Mouse (Mus musculus): ENCODE data around the gene Srcin1. TPM values are rescaled to one million over a fixed set of nuclear protein-coding genes. Genes with fewer than 3 reads are reported as not detected.

Srcin1 gene
- polyA plus RNA-seq, 1 experiment from 2014 or later: 3.2 TPM

DNA sequence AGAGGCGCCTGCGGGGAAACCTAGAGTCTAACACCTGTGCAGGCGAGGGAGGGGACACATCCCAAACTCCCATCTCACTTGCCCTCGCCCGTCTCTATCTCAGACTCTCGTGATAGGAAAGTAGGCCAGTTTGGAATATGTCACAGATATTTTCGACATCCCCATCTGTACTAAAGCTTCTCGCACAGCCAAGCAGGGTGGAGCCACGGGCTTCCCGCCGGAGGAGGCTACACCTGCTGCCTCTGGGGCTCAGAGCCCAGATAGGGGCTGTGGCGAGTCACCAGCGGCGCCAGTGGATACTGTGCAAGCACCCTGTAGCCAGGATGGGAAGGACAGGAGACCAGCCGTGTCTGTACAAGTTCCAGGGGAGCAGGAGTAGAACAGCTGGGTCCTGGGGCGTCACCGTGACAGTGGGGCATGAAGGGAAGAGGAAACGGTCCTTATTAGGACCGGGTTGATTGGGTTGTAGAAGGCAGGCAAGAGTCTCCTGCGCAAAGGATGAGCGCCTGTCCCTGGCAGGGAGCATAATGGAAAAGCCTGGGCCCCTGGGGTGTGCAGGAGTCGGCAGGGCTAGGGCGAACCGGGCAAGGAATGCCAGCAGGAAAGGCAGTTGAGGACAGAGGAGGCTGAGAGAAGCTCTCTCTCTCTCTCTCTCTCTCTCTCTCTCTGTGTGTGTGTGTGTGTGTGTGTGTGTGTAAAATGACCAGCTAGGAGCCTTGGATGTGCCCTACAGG is 14.4 kb upstream of the Srcin1 start:
- ATAC-seq (replicated peaks; ENCODE audit: low FRiP score) (no peak), DNase-seq (ENCODE audit: low spot score) (no peak)
- peak overlapping the region; percentile 23 for H3K9ac ChIP-seq (ENCODE audit: low read length)
- H3K4me2 ChIP-seq (ENCODE audit: low read depth, low read length, severe bottlenecking): no peak overlapping the region
- no peaks in the 10 kb centered on the region for H3K27me3 ChIP-seq (ENCODE audit: control insufficient read depth, insufficient read depth, low read length)
- WGBS: 32% methylated on average over 24 of the region's 24 CpGs
- no peak overlapping the region for H3K27ac ChIP-seq (ENCODE audit: low read depth, low read length)
- H3K4me1 ChIP-seq (replicated peaks; ENCODE audit: control insufficient read depth, insufficient read depth, low read length): peaks cover 12% of the 10 kb centered on the region; the same call in 1 of the 2 replicates
- H3K9me3 ChIP-seq (ENCODE audit: control insufficient read depth, low read length): no peaks in the 10 kb centered on the region
- H3K4me3 ChIP-seq (ENCODE audit: low read depth, low read length): no peak overlapping the region
- H3K36me3 ChIP-seq (ENCODE audit: control insufficient read depth, insufficient read depth, low read length): no peaks in the 10 kb centered on the region

GRCm38 (mm10) chr11:97589216-97589615 is 13.2 kb upstream of the Srcin1 start:
- 2% methylated on average over 10 of the region's 10 CpGs for WGBS
- Histone ChIP-seq H3K9me3 (ENCODE audit: control insufficient read depth, low read length) (no peaks in the 10 kb centered on the region), H3K9ac (ENCODE audit: low read length) (0 out of 2 replicates have a peak overlapping the region, but pooled peaks have one; percentile 16), H3K4me3 (ENCODE audit: low read depth, low read length) (no peak overlapping the region), H3K4me1 (replicated peaks; ENCODE audit: control insufficient read depth, insufficient read depth, low read length) (peaks cover 12% of the 10 kb centered on the region; the same call in 1 of the 2 replicates), H3K4me2 (ENCODE audit: low read depth, low read length, severe bottlenecking) (no peak overlapping the region), H3K36me3 (ENCODE audit: control insufficient read depth, insufficient read depth, low read length) (no peaks in the 10 kb centered on the region), H3K27ac (ENCODE audit: low read depth, low read length) (no peak overlapping the region), H3K27me3 (ENCODE audit: control insufficient read depth, insufficient read depth, low read length) (no peaks in the 10 kb centered on the region)
- DNase-seq (ENCODE audit: low spot score) (peak; percentile 69), ATAC-seq (replicated peaks; ENCODE audit: low FRiP score) (no peak)

DNA sequence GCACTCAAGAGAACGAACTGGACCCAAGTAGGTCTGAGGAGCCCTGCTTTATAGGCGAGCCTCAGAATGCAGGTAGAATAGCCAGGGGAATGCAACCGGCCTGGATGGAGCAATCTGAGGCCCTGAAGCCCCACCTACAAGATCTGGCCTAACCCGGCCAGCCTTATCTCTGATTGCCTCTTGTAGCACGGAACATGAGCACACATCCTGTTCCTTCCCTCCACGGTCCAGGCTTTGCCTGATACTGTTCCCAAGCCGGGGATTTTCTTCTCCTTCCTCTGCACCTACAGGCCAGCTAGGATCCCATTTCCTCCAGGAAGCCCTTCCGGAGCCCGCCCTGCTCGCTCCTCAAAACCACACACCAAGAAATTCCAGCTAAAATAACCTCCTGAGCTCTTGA is 9.9 kb upstream of the Srcin1 start:
- no peaks in the 10 kb centered on the region for H3K27me3 ChIP-seq (ENCODE audit: control insufficient read depth, insufficient read depth, low read length)
- no peak overlapping the region for H3K4me2 ChIP-seq (ENCODE audit: low read depth, low read length, severe bottlenecking)
- DNase-seq (ENCODE audit: low spot score) (no peak), ATAC-seq (replicated peaks; ENCODE audit: low FRiP score) (no peak)
- peaks cover 12% of the 10 kb centered on the region; the same call in 1 of the 2 replicates for H3K4me1 ChIP-seq (replicated peaks; ENCODE audit: control insufficient read depth, insufficient read depth, low read length)
- H3K9me3 ChIP-seq (ENCODE audit: control insufficient read depth, low read length): no peaks in the 10 kb centered on the region
- no peak overlapping the region for H3K27ac ChIP-seq (ENCODE audit: low read depth, low read length)
- H3K9ac ChIP-seq (ENCODE audit: low read length): no peak overlapping the region
- WGBS: 75% methylated on average over 10 of the region's 10 CpGs
- no peak overlapping the region for H3K4me3 ChIP-seq (ENCODE audit: low read depth, low read length)
- no peaks in the 10 kb centered on the region for H3K36me3 ChIP-seq (ENCODE audit: control insufficient read depth, insufficient read depth, low read length)

DNA sequence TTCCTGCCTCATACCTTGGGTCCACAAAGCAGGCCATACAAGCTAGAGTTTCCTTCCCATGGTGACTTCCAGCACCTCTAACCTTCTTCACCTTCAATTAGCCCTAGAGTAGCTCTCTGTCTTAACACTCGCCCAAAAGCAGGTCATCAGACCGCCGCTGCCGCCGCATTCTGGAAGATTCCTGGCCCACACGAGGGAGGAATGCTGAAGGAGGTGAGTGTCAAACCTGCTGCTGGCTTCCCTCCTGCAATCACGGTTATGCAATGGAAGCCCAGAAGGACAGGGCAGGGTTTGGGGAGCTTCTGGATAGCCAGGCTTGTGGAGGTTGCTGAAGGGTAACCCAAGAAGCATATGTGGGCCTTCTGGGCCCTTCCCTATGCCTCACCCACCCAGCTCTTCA is 8.5 kb upstream of the Srcin1 start:
- Histone ChIP-seq H3K9ac (ENCODE audit: low read length) (no peak overlapping the region), H3K27me3 (ENCODE audit: control insufficient read depth, insufficient read depth, low read length) (no peaks in the 10 kb centered on the region), H3K4me1 (replicated peaks; ENCODE audit: control insufficient read depth, insufficient read depth, low read length) (peaks cover 4% of the 10 kb centered on the region; the same call in 1 of the 2 replicates), H3K36me3 (ENCODE audit: control insufficient read depth, insufficient read depth, low read length) (no peaks in the 10 kb centered on the region), H3K9me3 (ENCODE audit: control insufficient read depth, low read length) (no peaks in the 10 kb centered on the region), H3K4me3 (ENCODE audit: low read depth, low read length) (no peak overlapping the region), H3K4me2 (ENCODE audit: low read depth, low read length, severe bottlenecking) (no peak overlapping the region), H3K27ac (ENCODE audit: low read depth, low read length) (no peak overlapping the region)
- ATAC-seq (replicated peaks; ENCODE audit: low FRiP score) (no peak), DNase-seq (ENCODE audit: low spot score) (no peak)
- WGBS: 76% methylated on average over 7 of the region's 7 CpGs

- H3K9me3 ChIP-seq (ENCODE audit: control insufficient read depth, low read length): no peaks in the 10 kb centered on the region
- DNase-seq (ENCODE audit: low spot score) (no peak), ATAC-seq (replicated peaks; ENCODE audit: low FRiP score) (no peak)
- H3K27ac ChIP-seq (ENCODE audit: low read depth, low read length): no peak overlapping the region
- no peaks in the 10 kb centered on the region for H3K36me3 ChIP-seq (ENCODE audit: control insufficient read depth, insufficient read depth, low read length)
- H3K27me3 ChIP-seq (ENCODE audit: control insufficient read depth, insufficient read depth, low read length): 0 out of 2 replicates have a peak, but pooled peaks cover 2% of the 10 kb centered on the region
- WGBS: 10% methylated on average over 10 of the region's 10 CpGs
- H3K9ac ChIP-seq (ENCODE audit: low read length): peak overlapping the region; percentile 24; the same call in 1 of the 2 replicates
- peaks cover 9% of the 10 kb centered on the region for H3K4me1 ChIP-seq (replicated peaks; ENCODE audit: control insufficient read depth, insufficient read depth, low read length)
- H3K4me2 ChIP-seq (ENCODE audit: low read depth, low read length, severe bottlenecking): peak overlapping the region; percentile 22; the same call in 1 of the 2 replicates
- H3K4me3 ChIP-seq (ENCODE audit: low read depth, low read length): no peak overlapping the region
Observed at GRCm38 (mm10) chr11:97579088-97579857, 3.3 kb upstream of the Srcin1 start.

GRCm38 (mm10) chr11:97578286-97578685 is 2.3 kb upstream of the Srcin1 start:
- Histone ChIP-seq H3K27me3 (ENCODE audit: control insufficient read depth, insufficient read depth, low read length) (peaks cover 7% of the 10 kb centered on the region), H3K27ac (ENCODE audit: low read depth, low read length) (no peak overlapping the region), H3K4me2 (ENCODE audit: low read depth, low read length, severe bottlenecking) (no peak overlapping the region), H3K9ac (ENCODE audit: low read length) (no peak overlapping the region), H3K36me3 (ENCODE audit: control insufficient read depth, insufficient read depth, low read length) (no peaks in the 10 kb centered on the region), H3K9me3 (ENCODE audit: control insufficient read depth, low read length) (no peaks in the 10 kb centered on the region), H3K4me1 (replicated peaks; ENCODE audit: control insufficient read depth, insufficient read depth, low read length) (peaks cover 18% of the 10 kb centered on the region), H3K4me3 (ENCODE audit: low read depth, low read length) (no peak overlapping the region)
- peak; percentile 45 for DNase-seq (ENCODE audit: low spot score)
- ATAC-seq (replicated peaks; ENCODE audit: low FRiP score): no peak
- WGBS: 53% methylated on average over 2 of the region's 2 CpGs

- Histone ChIP-seq H3K9me3 (ENCODE audit: control insufficient read depth, low read length) (no peaks in the 10 kb centered on the region), H3K4me2 (ENCODE audit: low read depth, low read length, severe bottlenecking) (peak overlapping the region; percentile 80), H3K4me1 (replicated peaks; ENCODE audit: control insufficient read depth, insufficient read depth, low read length) (peaks cover 35% of the 10 kb centered on the region), H3K27me3 (ENCODE audit: control insufficient read depth, insufficient read depth, low read length) (peaks cover 9% of the 10 kb centered on the region), H3K9ac (ENCODE audit: low read length) (peak overlapping the region; percentile 87), H3K36me3 (ENCODE audit: control insufficient read depth, insufficient read depth, low read length) (no peaks in the 10 kb centered on the region), H3K27ac (ENCODE audit: low read depth, low read length) (peak overlapping the region; percentile 96; the same call in 1 of the 2 replicates), H3K4me3 (ENCODE audit: low read depth, low read length) (peak overlapping the region; percentile 76)
- peak; percentile 97 for DNase-seq (ENCODE audit: low spot score)
- ATAC-seq (replicated peaks; ENCODE audit: low FRiP score): peak; percentile 67
- 1% methylated on average over 18 of the region's 18 CpGs for WGBS
Observed at GRCm38 (mm10) chr11:97575638-97576037, 348 bp downstream of the Srcin1 start.

- Histone ChIP-seq H3K36me3 (ENCODE audit: control insufficient read depth, insufficient read depth, low read length) (no peaks in the 10 kb centered on the region), H3K9ac (ENCODE audit: low read length) (peak overlapping the region; percentile 87), H3K27me3 (ENCODE audit: control insufficient read depth, insufficient read depth, low read length) (peaks cover 9% of the 10 kb centered on the region), H3K9me3 (ENCODE audit: control insufficient read depth, low read length) (no peaks in the 10 kb centered on the region), H3K27ac (ENCODE audit: low read depth, low read length) (peak overlapping the region; percentile 96), H3K4me1 (replicated peaks; ENCODE audit: control insufficient read depth, insufficient read depth, low read length) (peaks cover 40% of the 10 kb centered on the region), H3K4me3 (ENCODE audit: low read depth, low read length) (peak overlapping the region; percentile 76), H3K4me2 (ENCODE audit: low read depth, low read length, severe bottlenecking) (peak overlapping the region; percentile 80)
- ATAC-seq (replicated peaks; ENCODE audit: low FRiP score): peak; percentile 58
- WGBS: 2% methylated on average over 28 of the region's 62 CpGs
- peak; percentile 94 for DNase-seq (ENCODE audit: low spot score)
Observed at GRCm38 (mm10) chr11:97575075-97575474, 911 bp downstream of the Srcin1 start.

Data from forebrain, embryonic 11.5 days (tissue).